Mouse (Mus musculus): Measurements from ENCODE around the gene Pes1.

GRCm38 (mm10) chr11:4005220-4005805 lies 41.5 kb downstream of the Pes1 start:
- TF ChIP-seq CTCF (IDR thresholded peaks at IDR 0.05; ENCODE audit: low read depth): no peak
- TF ChIP-seq EP300 (optimal IDR thresholded peaks at IDR 0.05): no peak
